Mouse (Mus musculus) heart, embryonic 10.5 days (tissue): ENCODE measurements at regions not wholly inside any gene's neighbourhood (a gene's known extent, or its start where the extent isn't known, plus 50 kb on each side); places are given as distances from the start of the nearest gene placed in this dataset.

Experiments
- DNase-seq: peaks from one replicate; pipeline ENCODE4 v3.0.0-alpha.2; 2017; ENCODE audit warnings: low spot score
- H3K27ac ChIP-seq: fragments of 300-500 bp; sonication (generic); 2 replicates; pipeline ENCODE4 v1.5.1; 2016; ENCODE audit warnings: mild to moderate bottlenecking
- H3K27me3 ChIP-seq: fragments of 300-500 bp; sonication (generic); 2 replicates; pipeline ENCODE4 v1.6.1; 2016; ENCODE audit warnings: mild to moderate bottlenecking; ENCODE audit not compliant: poor library complexity, insufficient read depth, severe bottlenecking
- H3K36me3 ChIP-seq: fragments of 300-500 bp; sonication (generic); 2 replicates; pipeline ENCODE4 v1.6.1; 2016; ENCODE audit warnings: mild to moderate bottlenecking, moderate library complexity
- H3K4me1 ChIP-seq: fragments of 300-500 bp; sonication (generic); 2 replicates; pipeline ENCODE4 v1.6.1; 2016; ENCODE audit warnings: mild to moderate bottlenecking
- H3K4me3 ChIP-seq: fragments of 300-500 bp; sonication (generic); 2 replicates; pipeline ENCODE4 v1.5.1; 2016; ENCODE audit warnings: mild to moderate bottlenecking, moderate library complexity
- H3K9me3 ChIP-seq: fragments of 300-500 bp; sonication (generic); 2 replicates; pipeline ENCODE4 v1.6.1; 2016; ENCODE audit warnings: mild to moderate bottlenecking, moderate library complexity
- WGBS: fragments of 180-500 bp; shearing (Covaris S2); methylation state at CpG from one replicate; pipeline ENCODE4 v1.1.7; 2016; 5-methylcytosine and 5-hydroxymethylcytosine counted together

DNA sequence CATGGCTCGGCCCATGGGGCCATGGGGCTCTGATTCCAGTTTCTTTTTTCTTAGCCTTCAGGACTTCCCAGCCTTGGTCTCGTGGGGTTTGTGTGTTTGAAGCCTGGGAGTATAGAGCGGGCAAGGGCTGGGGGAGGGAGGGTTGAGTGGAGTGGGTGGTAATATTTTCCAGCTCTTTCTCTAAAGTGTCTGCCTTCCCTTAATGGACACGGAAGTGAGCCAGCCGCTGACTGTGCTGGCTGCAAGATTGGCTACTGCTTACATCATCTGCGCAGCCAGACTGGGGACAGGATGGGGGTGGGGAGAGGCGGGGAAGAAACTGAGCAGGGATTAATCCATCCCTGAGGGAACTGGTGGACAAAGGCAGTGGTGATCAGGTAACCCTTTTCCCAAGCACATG, 52.3 kb downstream of the Tnp1 start:
- Histone ChIP-seq H3K27me3 (no peaks in the 10 kb centered on the region), H3K4me1 (peaks cover 54% of the 10 kb centered on the region), H3K27ac (peak overlapping the region; percentile 89), H3K9me3 (no peaks in the 10 kb centered on the region), H3K36me3 (no peaks in the 10 kb centered on the region), H3K4me3 (peak overlapping the region; percentile 27)
- DNase-seq: peak; percentile 88
- 32% methylated on average over 7 of the region's 7 CpGs for WGBS

DNA sequence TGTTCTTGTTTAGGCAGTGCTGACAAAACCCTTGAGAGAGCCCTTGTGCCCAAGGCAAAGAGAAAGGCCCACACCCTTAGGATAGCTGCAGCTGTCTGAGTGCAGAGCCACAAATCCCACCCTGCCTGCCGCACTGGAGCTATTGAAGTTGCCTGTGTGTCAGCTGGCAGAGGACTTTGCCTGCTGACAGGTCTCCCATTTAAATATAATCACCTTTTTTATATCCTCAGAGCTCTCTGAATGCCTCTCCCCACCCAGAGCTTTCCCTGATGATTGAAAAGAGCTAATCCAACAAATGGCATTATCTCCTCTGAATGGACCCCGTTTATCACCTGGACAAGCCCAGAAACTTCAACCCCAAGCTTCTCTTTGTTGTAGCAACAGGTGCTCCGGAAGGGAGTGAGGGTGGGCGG, 55.5 kb downstream of the Tnp1 start:
- peak overlapping the region; percentile 77 for H3K27ac ChIP-seq
- 9% methylated on average over 4 of the region's 4 CpGs for WGBS
- 0 out of 2 replicates have a peak overlapping the region, but pooled peaks have one; percentile 8 for H3K4me3 ChIP-seq
- H3K36me3 ChIP-seq: no peaks in the 10 kb centered on the region
- DNase-seq: no peak
- H3K9me3 ChIP-seq: no peaks in the 10 kb centered on the region
- no peaks in the 10 kb centered on the region for H3K27me3 ChIP-seq
- H3K4me1 ChIP-seq: peaks cover 44% of the 10 kb centered on the region

DNA sequence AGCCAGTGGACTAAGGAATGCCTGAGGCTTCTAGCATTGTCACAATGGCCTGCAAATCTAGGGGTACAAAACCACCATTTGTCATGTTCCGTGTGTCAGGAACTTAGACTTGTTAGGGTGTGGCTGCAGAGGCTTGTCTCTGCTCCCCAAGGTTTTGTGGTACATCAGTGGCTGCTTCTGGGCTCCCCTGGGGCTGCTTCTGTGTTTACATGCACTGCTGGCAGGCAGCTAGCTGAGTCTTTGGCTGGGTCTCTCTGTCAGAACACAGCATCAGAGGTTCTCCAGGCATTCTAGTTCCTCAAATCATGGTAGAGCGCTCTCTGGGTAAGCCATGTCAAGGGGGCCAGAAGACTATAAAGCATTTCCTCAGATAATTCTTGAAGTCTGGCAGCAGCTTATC, 60.3 kb downstream of the Tnp1 start:
- no peaks in the 10 kb centered on the region for H3K36me3 ChIP-seq
- peak overlapping the region; percentile 71 for H3K27ac ChIP-seq
- no peaks in the 10 kb centered on the region for H3K9me3 ChIP-seq
- H3K4me1 ChIP-seq: peaks cover 50% of the 10 kb centered on the region
- H3K27me3 ChIP-seq: no peaks in the 10 kb centered on the region
- DNase-seq: no peak
- WGBS: 46% methylated on average over 2 of the region's 2 CpGs
- no peak overlapping the region for H3K4me3 ChIP-seq

DNA sequence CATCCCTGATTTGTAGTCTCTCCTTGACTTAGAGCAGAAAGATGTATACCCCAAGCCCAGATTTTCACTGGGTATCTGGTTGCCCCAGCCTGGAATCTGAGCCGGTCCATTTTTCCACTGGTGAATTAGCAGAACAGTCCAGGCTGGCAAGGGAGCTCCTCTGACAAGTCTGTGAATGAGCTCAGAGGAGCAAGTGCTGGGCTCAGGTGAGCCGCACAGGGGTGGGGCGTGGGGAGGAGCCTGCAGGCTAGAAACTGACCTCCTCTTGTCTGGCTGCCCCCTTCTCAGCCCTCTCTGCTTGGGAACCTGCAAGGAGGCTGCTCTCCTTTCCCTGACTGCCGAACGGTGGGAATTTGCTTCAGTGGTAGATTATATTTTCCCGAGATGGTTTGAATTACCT, 62.8 kb downstream of the Tnp1 start:
- Histone ChIP-seq H3K4me3 (no peak overlapping the region), H3K4me1 (peaks cover 51% of the 10 kb centered on the region), H3K27ac (peak overlapping the region; percentile 1), H3K36me3 (no peaks in the 10 kb centered on the region), H3K27me3 (no peaks in the 10 kb centered on the region), H3K9me3 (no peaks in the 10 kb centered on the region)
- 47% methylated on average over 6 of the region's 6 CpGs for WGBS
- no peak for DNase-seq

DNA sequence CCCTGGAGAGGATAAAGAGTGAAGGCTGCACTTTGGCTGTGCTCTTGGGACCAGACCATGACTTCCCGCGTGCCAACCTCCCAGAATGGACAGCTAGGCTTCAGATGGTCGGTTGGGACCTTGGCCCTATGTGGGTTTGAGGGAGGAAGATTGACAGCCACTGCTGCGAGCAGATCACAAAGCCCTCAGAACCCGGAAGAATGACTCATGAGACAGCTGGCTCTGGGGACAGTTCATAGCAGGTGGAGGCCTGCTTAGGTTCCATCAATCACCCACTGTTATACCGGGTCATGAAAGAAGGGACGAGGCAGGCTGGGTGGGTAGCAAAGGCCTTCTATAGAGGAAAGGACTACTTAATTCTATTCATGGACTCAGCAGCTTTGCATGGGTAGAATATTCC, 63.9 kb downstream of the Tnp1 start:
- Histone ChIP-seq H3K27me3 (no peaks in the 10 kb centered on the region), H3K9me3 (no peaks in the 10 kb centered on the region), H3K36me3 (no peaks in the 10 kb centered on the region), H3K4me1 (peaks cover 59% of the 10 kb centered on the region), H3K27ac (peak overlapping the region; percentile 52; the same call in 1 of the 2 replicates), H3K4me3 (no peak overlapping the region)
- DNase-seq: no peak
- WGBS: 58% methylated on average over 7 of the region's 7 CpGs

DNA sequence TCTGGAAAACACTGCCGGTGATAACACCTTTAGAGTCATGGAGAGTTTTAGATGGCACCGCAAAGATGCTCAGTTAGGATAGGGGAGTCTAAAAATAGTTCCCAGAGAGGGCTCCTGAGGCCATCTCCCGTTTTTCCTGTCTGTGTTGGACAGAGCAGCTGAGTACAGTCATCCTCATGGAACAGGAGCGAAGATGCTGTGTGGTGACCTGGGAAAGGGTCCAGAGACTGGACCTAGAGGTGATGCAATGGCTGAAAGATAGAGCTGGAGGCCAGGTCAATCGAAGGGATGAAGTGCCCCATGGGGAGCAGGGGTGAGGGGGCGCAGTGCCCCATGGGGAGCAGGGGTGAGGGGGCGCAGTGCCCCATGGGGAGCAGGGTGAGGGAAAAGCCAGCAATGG, 64.3 kb downstream of the Tnp1 start:
- Histone ChIP-seq H3K4me3 (no peak overlapping the region), H3K4me1 (peaks cover 63% of the 10 kb centered on the region), H3K27me3 (no peaks in the 10 kb centered on the region), H3K36me3 (no peaks in the 10 kb centered on the region), H3K9me3 (no peaks in the 10 kb centered on the region), H3K27ac (peak overlapping the region; percentile 52; the same call in 1 of the 2 replicates)
- WGBS: 67% methylated on average over 7 of the region's 7 CpGs
- no peak for DNase-seq

DNA sequence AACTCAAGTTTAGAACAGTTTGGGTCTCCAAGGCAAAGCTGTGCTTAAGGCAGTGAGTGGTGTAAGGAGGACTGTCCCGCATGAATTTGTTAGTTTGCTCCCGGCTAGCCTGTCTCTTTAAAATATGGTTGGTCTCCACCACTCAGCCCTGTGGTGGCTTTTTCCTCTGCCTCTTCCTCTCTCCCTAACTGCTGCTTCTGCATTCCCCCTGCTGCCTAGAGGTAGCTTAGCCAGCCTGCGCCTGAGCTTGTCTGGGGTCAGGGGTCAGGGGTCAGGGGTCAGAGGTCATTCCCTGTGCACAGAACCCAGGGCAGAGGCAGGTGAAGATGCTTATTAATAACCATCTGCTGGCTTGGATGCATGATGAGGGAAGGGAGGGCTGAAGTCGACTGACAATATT, 69.5 kb downstream of the Tnp1 start:
- Histone ChIP-seq H3K9me3 (no peaks in the 10 kb centered on the region), H3K4me1 (peaks cover 68% of the 10 kb centered on the region), H3K36me3 (no peaks in the 10 kb centered on the region), H3K27ac (peak overlapping the region; percentile 89), H3K27me3 (no peaks in the 10 kb centered on the region), H3K4me3 (no peak overlapping the region)
- 14% methylated on average over 4 of the region's 4 CpGs for WGBS
- no peak for DNase-seq

DNA sequence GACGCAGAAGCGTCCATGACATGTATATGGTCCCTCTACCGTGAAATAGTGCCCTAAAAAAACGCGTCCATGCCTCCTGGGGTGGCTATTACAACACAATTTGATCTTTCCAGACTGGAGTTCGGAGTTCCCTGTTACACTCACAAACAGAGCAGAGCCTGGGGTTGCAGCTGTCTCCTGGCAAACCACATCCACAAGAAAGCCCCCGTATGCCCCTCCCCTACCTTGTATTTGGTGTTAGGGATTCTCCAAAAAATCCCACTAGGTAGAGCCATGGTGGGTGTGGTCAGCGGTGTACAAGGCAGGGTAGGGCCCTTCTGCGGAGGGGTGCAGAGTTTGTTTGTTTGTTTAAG, 70.0 kb downstream of the Tnp1 start:
- no peak for DNase-seq
- H3K4me3 ChIP-seq: peak overlapping the region; percentile 40
- WGBS: 14% methylated on average over 9 of the region's 9 CpGs

DNA sequence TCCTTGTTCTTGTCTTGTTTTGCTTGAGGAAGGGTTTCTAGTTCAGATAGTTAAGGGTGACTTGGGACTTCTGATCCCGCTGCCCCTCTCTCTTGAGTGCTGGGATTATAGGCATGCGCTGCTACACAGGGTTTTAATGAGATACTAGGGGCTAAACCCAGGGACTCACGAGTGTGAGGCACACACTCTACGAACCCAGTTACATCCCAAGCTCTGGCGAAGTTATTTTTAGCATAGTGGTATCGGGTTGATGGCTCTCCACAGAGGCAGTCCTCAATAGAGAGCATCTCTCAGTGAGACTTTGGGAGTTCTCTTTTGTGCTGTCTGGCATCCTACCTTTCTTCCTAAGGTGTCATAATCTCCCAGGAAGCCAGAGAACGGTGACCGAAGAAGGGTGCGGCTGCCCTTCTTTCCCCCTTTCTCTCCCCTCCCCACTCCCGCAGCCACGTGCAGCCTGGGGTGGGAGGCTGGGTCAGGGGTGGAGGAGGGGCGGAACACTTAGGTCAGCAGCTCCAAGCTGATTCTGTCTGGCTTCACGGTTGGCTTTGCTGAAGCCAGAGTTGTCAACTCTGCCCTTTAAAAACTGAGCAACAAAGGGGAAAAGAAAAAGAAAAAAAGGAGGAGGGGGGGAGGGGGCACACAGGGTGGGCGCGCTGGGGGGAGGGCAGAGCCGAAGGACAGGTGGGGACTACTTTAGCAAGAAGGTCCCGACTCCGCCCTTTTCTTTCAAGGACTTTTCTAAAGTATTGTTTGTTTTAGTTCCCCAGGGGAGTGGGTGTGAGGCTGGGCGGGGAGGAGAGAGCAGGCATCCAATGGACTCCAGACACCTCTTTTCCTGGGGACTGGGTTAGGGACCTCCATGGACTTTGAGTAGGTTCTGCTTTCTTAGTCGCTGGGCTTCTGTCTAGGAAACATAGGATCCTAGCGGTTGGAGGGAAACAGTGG, 70.4 kb upstream of the Igfbp5 start:
- Histone ChIP-seq H3K27ac (peak overlapping the region; percentile 89), H3K27me3 (no peaks in the 10 kb centered on the region), H3K9me3 (no peaks in the 10 kb centered on the region), H3K4me3 (peak overlapping the region; percentile 40), H3K36me3 (no peaks in the 10 kb centered on the region), H3K4me1 (peaks cover 64% of the 10 kb centered on the region)
- peak; percentile 82 for DNase-seq
- 4% methylated on average over 21 of the region's 21 CpGs for WGBS

More for the DNA sequence above, 70.0 kb downstream of the Tnp1 start:
- Histone ChIP-seq H3K27ac (peak overlapping the region; percentile 89), H3K27me3 (no peaks in the 10 kb centered on the region), H3K36me3 (no peaks in the 10 kb centered on the region), H3K9me3 (no peaks in the 10 kb centered on the region), H3K4me1 (peaks cover 65% of the 10 kb centered on the region)

DNA sequence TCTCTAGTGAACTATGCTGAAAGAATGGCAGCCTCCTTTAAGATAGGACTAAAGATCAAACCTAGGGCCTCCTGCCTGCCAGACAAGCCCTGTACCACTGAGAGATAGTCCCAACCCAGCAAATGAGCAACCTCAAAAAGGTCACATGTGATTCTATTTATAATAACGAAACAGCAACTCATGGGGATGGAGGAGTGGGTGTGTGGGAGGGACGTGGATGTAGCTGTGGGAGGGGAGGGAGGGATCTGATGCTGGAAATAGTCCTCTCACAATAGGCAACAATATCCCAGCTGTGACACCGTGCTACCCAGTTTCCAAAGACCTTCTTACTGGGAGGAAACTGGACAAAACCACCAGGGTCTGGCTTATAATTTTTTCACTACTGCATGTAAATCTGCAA, 69.5 kb upstream of the Igfbp5 start:
- Histone ChIP-seq H3K4me3 (0 out of 2 replicates have a peak overlapping the region, but pooled peaks have one; percentile 40), H3K27me3 (no peaks in the 10 kb centered on the region), H3K36me3 (no peaks in the 10 kb centered on the region), H3K27ac (peak overlapping the region; percentile 89), H3K4me1 (peaks cover 61% of the 10 kb centered on the region), H3K9me3 (no peaks in the 10 kb centered on the region)
- WGBS: 22% methylated on average over 3 of the region's 3 CpGs
- no peak for DNase-seq

DNA sequence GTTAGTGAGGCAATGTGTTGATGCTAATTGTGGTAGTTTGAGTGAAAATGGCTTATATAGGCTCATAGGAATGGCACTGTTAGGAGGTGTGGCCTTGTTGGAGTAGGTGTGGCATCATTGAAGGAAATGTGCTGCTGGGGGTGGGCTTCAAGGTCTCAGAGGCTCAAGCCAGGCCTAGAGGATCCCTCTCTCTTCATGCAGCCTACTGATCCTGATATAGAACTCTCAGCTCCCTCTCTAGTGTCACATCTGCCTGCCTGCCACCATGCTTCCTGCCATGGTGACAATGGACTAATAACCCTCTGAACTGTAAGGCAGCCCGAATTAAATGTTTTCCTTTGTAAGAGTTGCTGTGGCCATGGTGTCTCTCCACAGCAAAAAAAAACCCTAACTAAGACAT, 68.4 kb upstream of the Igfbp5 start:
- peak; percentile 71 for DNase-seq
- H3K4me3 ChIP-seq: no peak overlapping the region
- H3K36me3 ChIP-seq: no peaks in the 10 kb centered on the region
- WGBS: 60% methylated on average over 1 of the region's 1 CpGs
- H3K9me3 ChIP-seq: no peaks in the 10 kb centered on the region
- H3K27me3 ChIP-seq: no peaks in the 10 kb centered on the region
- H3K27ac ChIP-seq: peak overlapping the region; percentile 89; the same call in 1 of the 2 replicates
- peaks cover 53% of the 10 kb centered on the region for H3K4me1 ChIP-seq

DNA sequence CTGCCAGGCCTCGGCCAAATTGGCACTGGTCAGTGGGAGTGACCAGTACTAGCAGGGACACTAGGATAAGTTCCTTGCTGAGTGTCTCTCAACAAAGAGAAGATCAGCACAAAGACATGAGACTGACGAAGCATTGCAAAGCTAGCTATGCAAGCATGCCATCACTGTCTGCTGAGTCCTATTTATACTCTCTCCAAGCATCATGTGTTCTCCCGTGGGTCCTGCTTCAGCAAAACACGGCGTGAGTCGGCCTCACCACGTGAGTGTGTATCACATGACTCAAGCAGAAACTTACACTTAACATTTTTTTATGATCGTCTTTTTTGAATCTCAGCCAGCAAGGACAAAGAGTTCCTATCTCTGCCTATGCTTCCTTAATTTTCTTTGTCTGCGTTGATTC, 67.7 kb upstream of the Igfbp5 start:
- peak overlapping the region; percentile 89; the same call in 1 of the 2 replicates for H3K27ac ChIP-seq
- WGBS: 74% methylated on average over 9 of the region's 9 CpGs
- H3K9me3 ChIP-seq: no peaks in the 10 kb centered on the region
- DNase-seq: no peak
- no peaks in the 10 kb centered on the region for H3K36me3 ChIP-seq
- no peak overlapping the region for H3K4me3 ChIP-seq
- H3K27me3 ChIP-seq: no peaks in the 10 kb centered on the region
- peaks cover 49% of the 10 kb centered on the region for H3K4me1 ChIP-seq

DNA sequence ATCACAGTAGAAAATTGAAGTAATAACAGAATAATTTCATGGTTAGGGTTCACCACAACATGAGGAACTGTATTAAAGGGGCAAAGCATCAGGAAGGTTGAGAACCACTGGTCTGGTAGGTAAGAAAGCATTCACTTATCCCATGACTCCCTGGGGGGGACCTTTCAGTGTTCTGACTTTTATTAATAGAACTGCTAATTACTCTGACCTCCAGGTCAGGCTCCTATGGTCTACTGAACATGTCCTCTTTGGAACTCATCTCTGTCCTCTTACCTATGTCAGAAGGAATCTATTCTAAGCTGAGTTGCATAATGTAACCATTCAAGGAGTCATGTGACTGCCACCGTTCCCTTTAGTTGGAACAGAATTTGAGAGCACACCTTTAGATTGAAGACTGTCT, 65.3 kb upstream of the Igfbp5 start:
- Histone ChIP-seq H3K36me3 (no peaks in the 10 kb centered on the region), H3K27ac (no peak overlapping the region), H3K27me3 (no peaks in the 10 kb centered on the region), H3K4me1 (peaks cover 33% of the 10 kb centered on the region), H3K4me3 (no peak overlapping the region), H3K9me3 (no peaks in the 10 kb centered on the region)
- WGBS: 92% methylated on average over 1 of the region's 1 CpGs
- DNase-seq: no peak
